Mouse (Mus musculus) limb, embryonic 13.5 days (tissue): ENCODE data around the gene Vps16. TPM values are rescaled to one million over a fixed set of nuclear protein-coding genes. Genes with fewer than 3 reads are reported as not detected.
A peak's percentile ranks its signal among the peaks of the same experiment; 100 is the strongest.

ENCODE experiments used
- ATAC-seq: fragments of 200-750 bp; cut with Nextera tagmentation; 2 replicates; pipeline ENCODE4 v1.8.0; 2017; ENCODE audit warnings: low read depth, moderate number of reproducible peaks, moderate TSS enrichment; ENCODE audit not compliant: low FRiP score
- H3K27ac ChIP-seq: fragments of 300-500 bp; sonication (generic); 2 replicates; pipeline ENCODE4 v1.5.1; 2015; ENCODE audit warnings: inconsistent platforms, mild to moderate bottlenecking, moderate library complexity
- H3K27me3 ChIP-seq: fragments of 300-500 bp; sonication (generic); 2 replicates; pipeline ENCODE4 v1.6.1; 2015; ENCODE audit warnings: mild to moderate bottlenecking, inconsistent platforms
- H3K36me3 ChIP-seq: fragments of 300-500 bp; sonication (generic); 2 replicates; pipeline ENCODE4 v1.6.1; 2015; ENCODE audit warnings: inconsistent platforms, mild to moderate bottlenecking, moderate library complexity
- H3K4me1 ChIP-seq: fragments of 300-500 bp; sonication (generic); 2 replicates; pipeline ENCODE4 v1.6.1; 2015; ENCODE audit warnings: inconsistent platforms
- H3K4me2 ChIP-seq: fragments of 300-500 bp; sonication (generic); replicated peaks from 2 replicates; pipeline ENCODE4 v1.6.1; 2015; ENCODE audit warnings: inconsistent platforms, mild to moderate bottlenecking, moderate library complexity
- H3K4me3 ChIP-seq: fragments of 300-500 bp; sonication (generic); 2 replicates; pipeline ENCODE4 v1.5.1; 2015; ENCODE audit warnings: moderate library complexity, mild to moderate bottlenecking, inconsistent platforms
- H3K9ac ChIP-seq: fragments of 300-500 bp; sonication (generic); 2 replicates; pipeline ENCODE4 v1.6.1; 2015; ENCODE audit warnings: mild to moderate bottlenecking, inconsistent platforms
- H3K9me3 ChIP-seq: fragments of 300-500 bp; sonication (generic); 2 replicates; pipeline ENCODE4 v1.6.1; 2016; ENCODE audit warnings: inconsistent platforms
- WGBS: fragments of 180-500 bp; shearing (Covaris S2); methylation state at CpG from one replicate; pipeline ENCODE4 v1.1.7; 2015; 5-methylcytosine and 5-hydroxymethylcytosine counted together
- polyA plus RNA-seq: library from polyadenylated mRNA; unstranded; fragments of >200 nt; fragmentation: Nextera tagmentation; extraction: Ambion mirVana; gene quantifications from 2 replicates; pipeline ENCODE4 v1.2.1, GENCODE M21; 2015

The Vps16 gene
- polyA plus RNA-seq, 1 experiment from 2014 or later = 122 TPM

DNA sequence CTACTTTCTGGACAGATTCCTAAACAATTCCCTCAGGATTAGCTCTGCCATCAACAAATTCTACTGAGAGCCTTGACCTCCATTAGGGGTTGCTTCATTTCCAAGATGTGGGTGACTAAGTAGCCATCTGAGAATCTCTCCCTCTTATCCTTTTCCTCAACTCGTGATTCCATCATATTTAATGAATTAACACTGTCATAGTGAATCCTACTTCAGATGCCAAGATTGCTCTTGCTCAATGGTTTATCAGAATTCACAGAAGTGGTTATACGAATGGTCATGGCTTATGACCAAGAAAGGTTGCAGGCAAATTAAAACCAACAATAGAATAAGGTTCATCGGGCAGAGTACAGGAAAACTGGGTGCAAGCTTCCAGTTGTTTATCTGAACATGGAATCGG, 22.2 kb upstream of the Vps16 start:
- Histone ChIP-seq H3K27me3 (no peaks in the 10 kb centered on the region), H3K36me3 (no peaks in the 10 kb centered on the region), H3K9ac (no peak overlapping the region), H3K27ac (no peak overlapping the region), H3K4me1 (peaks cover 20% of the 10 kb centered on the region), H3K4me2 (no peak overlapping the region), H3K4me3 (no peak overlapping the region), H3K9me3 (no peaks in the 10 kb centered on the region)
- WGBS = 86% methylated on average over 4 of the region's 4 CpGs
- ATAC-seq = no peak

DNA sequence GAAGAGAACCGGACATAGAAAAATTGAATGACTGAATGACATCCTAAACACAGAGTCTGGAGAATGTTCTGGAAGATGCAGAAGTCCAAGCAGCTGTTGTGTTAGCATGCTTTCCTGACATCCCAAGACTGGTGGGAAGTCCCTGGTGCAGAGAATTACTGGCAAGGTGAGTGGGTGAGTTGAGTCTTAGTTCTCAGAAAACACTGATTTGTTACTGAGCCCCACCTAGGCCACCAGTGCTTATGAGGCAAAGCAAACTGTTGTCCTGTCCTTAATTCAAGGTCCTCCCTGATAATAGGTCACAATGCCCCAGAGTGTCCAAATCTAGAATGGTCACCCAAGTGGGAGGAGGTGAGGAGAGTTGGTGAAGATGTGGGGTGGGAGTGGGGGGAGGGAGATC, 19.2 kb upstream of the Vps16 start, which contains the start of the genes Gm28372 and 1700020A23Rik:
TSS of gene Gm28372 (plus strand) at position 301 of the 400 bp plus-strand sequence.
TSS of gene 1700020A23Rik (plus strand) at position 321 of the 400 bp plus-strand sequence.
- no peak for ATAC-seq
- H3K27ac ChIP-seq = no peak within 1 kb of the TSS
- H3K4me1 ChIP-seq = peaks cover 39% of the 10 kb centered on the region
- no peaks in the 10 kb centered on the region for H3K9me3 ChIP-seq
- H3K36me3 ChIP-seq = no peaks in the 10 kb centered on the region
- H3K4me3 ChIP-seq = no peak within 1 kb of the TSS
- H3K9ac ChIP-seq = no peak within 1 kb of the TSS
- no peak within 1 kb of the TSS for H3K4me2 ChIP-seq
- H3K27me3 ChIP-seq = no peaks in the 10 kb centered on the region
- 91% methylated on average over 1 of the region's 1 CpGs for WGBS

DNA sequence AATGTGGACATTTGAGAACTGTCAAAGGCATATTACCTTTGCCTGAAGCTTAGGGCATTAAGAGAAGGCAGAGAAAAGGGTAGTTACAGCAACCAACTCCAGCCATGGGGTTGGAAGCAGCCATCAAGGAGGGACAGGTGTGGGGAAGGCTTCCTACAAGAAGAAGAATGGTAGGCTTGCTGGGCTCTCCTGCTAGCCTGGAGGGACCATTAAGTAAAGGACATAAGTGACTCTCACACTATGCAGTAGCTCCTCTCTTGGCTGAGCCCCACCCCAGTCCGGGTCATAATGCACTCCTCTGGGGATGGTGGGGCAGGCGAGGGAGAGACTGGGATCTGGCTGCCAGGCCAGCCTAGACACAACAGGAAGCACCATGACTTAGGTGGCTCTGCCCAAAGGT, 18.0 kb upstream of the Vps16 start, which contains the start of gene Tmem239:
TSS of gene Tmem239 (plus strand) at position 301 of the 400 bp plus-strand sequence.
- WGBS = 77% methylated on average over 2 of the region's 2 CpGs

DNA sequence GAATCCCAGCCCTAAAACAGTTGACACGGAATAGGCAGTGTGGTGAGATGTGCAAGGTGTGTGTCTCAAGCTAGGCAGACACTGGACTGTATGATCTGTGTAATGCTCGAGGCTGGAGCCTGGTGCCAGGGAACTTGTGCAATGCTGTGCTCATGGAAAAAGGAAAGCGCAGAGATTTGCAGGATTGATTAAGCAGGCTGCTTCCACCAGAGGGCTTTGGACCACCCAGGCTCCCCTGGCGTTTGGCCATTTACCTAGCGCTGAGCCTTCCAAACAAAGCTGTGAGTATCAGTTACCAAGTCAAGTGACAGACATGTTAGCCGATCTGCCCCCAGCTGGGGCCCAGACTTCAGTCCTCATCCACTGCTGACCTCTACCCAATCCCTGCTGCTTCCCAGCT, 15.9 kb upstream of the Vps16 start:
- peak overlapping the region; percentile 11 for H3K4me2 ChIP-seq
- 7% methylated on average over 6 of the region's 6 CpGs for WGBS
- H3K9ac ChIP-seq = no peak overlapping the region
- peak; percentile 44 for ATAC-seq
- H3K27ac ChIP-seq = peak overlapping the region; percentile 70; the same call in 1 of the 2 replicates
- no peak overlapping the region for H3K4me3 ChIP-seq
- no peaks in the 10 kb centered on the region for H3K9me3 ChIP-seq
- H3K27me3 ChIP-seq = no peaks in the 10 kb centered on the region
- H3K4me1 ChIP-seq = peaks cover 43% of the 10 kb centered on the region
- H3K36me3 ChIP-seq = no peaks in the 10 kb centered on the region

More for the DNA sequence above, 18.0 kb upstream of the Vps16 start, which contains the start of gene Tmem239:
- no peak within 1 kb of the TSS for H3K9ac ChIP-seq
- H3K4me2 ChIP-seq = no peak within 1 kb of the TSS
- H3K27ac ChIP-seq = no peak within 1 kb of the TSS
- H3K4me1 ChIP-seq = peaks cover 38% of the 10 kb centered on the region
- no peaks in the 10 kb centered on the region for H3K9me3 ChIP-seq
- H3K4me3 ChIP-seq = no peak within 1 kb of the TSS
- no peaks in the 10 kb centered on the region for H3K36me3 ChIP-seq
- ATAC-seq = no peak
- no peaks in the 10 kb centered on the region for H3K27me3 ChIP-seq

DNA sequence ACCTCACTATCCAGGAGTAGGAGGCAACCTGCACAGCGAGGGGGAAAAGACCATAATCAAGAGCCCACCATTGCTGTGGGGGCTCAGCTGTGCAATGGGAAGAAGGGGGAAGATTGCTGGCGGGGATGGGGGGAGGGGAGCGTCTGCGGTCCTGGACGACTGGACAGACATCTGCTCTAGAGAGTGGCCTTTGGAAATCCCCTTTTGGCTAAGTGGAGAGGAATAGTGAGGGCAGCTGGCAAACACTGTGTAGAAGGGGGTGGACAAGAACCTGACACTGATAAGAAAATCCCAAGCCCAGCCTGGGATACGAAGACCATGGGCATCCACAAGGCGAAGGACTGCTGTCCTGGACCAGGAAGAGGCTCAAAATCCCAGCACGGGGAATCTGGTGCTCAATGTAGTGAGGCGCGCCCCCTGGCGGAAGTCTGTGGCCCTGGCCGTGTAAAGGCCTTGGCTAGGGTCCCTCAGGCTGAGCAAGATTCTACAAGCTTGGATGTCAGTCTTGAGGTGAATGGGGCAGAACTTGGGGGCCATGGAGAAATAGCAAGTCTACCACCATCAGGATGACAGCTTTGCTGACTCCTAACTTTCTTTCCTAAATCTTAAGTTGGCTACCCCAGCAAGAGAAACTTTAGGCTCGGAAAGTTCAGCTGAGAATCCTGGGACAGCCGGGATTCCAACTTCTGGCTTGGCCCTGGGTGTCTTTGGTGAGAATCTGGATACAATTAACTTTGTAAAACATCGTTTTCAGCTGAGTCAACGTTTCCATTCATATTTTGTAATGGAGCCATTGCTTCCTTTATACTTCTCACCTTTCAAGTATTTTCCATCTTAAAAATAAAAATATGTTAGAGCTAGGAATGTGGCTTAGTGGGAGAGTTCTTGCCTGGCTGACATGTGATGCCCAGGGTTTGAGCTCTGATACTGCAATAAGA, 12.3 kb upstream of the Vps16 start:
- no peaks in the 10 kb centered on the region for H3K36me3 ChIP-seq
- peaks cover 40% of the 10 kb centered on the region for H3K4me1 ChIP-seq
- H3K27ac ChIP-seq = no peak overlapping the region; the same call in 1 of the 2 replicates
- 38% methylated on average over 16 of the region's 16 CpGs for WGBS
- ATAC-seq = peak; percentile 65; the same call in 1 of the 2 replicates
- H3K4me2 ChIP-seq = no peak overlapping the region
- no peak overlapping the region for H3K4me3 ChIP-seq
- no peak overlapping the region for H3K9ac ChIP-seq
- H3K9me3 ChIP-seq = no peaks in the 10 kb centered on the region
- H3K27me3 ChIP-seq = no peaks in the 10 kb centered on the region

DNA sequence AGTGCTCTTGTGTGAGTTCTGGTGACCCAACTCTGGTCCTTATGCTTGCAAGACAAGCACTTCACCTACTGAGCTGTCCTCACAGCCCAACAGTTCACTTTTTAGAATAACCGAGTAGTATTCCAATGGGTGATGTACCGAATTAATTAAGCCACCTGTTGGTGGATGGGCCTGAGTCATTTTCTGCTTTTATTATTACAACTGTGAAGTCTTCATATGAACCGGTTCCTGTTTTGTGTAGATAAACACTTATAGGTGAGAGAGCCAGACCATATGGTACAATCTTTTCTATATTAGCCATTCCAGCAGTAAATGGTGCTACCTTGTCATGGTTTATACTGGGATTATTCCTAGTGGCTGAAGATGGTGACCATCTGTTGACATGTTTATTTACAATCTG, 11.4 kb upstream of the Vps16 start:
- H3K4me2 ChIP-seq = no peak overlapping the region
- WGBS = 85% methylated on average over 3 of the region's 3 CpGs
- ATAC-seq = no peak
- no peaks in the 10 kb centered on the region for H3K27me3 ChIP-seq
- peaks cover 30% of the 10 kb centered on the region for H3K4me1 ChIP-seq
- H3K27ac ChIP-seq = no peak overlapping the region
- no peak overlapping the region for H3K9ac ChIP-seq
- no peaks in the 10 kb centered on the region for H3K9me3 ChIP-seq
- H3K4me3 ChIP-seq = no peak overlapping the region
- no peaks in the 10 kb centered on the region for H3K36me3 ChIP-seq

DNA sequence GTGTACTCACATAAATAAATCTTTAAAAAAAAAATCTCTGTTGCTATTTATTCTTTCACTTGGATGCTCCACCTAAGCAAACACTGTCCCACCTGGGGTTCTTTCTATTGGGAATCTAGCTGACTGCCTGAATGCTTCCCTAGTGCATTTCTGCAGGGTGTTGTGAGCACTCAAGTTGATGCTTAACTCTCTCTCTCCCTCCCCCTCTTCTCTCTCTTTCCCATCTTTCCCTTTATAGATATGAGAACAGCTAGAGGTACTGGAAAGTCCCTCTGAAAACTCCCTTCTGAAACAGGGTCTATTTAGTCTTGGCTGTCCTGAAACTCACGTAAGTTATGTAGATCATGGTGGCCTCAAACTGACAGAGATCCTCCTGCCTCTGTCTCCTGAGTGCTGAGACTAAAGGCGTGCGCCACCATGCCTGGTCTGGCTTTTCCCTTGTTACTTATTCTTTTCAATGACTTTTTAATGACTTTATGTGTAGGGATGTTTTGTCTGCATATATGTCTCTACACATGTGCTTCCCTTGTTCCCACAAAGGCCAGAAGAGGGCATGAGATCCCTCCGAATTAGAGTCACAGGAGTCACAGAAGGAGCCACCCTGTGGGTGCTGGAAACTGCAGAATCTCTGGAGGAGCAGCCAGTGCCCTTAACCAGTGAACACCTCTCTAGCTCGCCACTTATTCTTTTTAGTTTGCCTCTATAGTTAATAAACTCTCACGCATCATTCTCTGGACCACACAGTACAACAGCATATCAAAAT, 9.9 kb upstream of the Vps16 start:
- Histone ChIP-seq H3K4me3 (no peak overlapping the region), H3K4me2 (no peak overlapping the region), H3K27ac (no peak overlapping the region), H3K36me3 (peaks cover 11% of the 10 kb centered on the region), H3K27me3 (no peaks in the 10 kb centered on the region), H3K9ac (no peak overlapping the region), H3K9me3 (no peaks in the 10 kb centered on the region), H3K4me1 (peaks cover 15% of the 10 kb centered on the region)
- ATAC-seq = no peak
- 74% methylated on average over 6 of the region's 6 CpGs for WGBS

DNA sequence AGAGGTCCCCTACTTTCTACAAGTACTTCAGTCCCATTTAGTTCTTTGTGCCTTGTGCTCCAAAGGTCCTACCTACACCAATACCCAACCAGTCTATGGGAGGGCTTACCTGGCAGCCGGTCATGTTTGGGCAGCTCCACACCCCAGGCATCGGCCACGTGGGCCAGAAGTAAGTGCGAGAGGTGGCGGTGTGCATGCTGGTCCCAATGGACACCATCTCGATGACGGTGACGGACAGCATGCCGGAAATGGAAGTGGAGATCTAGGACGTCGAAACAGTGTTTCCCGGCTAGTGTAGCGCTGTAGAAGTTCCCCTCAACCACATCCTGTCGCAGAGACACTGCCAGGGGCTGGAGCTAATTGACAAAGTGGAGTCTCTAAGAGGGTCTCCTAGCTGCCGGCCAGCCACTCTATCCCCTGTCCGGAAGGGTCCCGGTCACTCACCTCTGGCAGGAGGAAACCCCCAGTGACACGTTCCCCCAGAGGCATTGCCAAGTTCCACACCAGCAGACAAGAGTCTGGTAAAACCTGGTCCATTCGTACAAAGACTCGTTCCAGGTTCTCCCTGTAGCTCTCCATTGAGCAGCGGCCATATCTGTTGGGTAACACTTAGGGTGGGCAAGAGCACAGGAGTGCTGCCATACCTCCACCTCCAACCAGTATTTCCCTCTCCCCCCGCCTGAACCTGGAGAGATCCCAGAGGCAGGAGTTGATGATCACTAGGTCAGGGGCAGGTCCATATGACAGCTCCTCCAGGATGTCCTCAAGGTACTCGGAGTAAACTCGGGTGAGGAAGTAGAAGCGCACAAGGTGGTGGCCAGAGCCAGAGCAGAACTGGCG, 2.1 kb upstream of the Vps16 start:
- WGBS = 96% methylated on average over 26 of the region's 26 CpGs
- no peak for ATAC-seq
- H3K4me2 ChIP-seq = no peak overlapping the region

DNA sequence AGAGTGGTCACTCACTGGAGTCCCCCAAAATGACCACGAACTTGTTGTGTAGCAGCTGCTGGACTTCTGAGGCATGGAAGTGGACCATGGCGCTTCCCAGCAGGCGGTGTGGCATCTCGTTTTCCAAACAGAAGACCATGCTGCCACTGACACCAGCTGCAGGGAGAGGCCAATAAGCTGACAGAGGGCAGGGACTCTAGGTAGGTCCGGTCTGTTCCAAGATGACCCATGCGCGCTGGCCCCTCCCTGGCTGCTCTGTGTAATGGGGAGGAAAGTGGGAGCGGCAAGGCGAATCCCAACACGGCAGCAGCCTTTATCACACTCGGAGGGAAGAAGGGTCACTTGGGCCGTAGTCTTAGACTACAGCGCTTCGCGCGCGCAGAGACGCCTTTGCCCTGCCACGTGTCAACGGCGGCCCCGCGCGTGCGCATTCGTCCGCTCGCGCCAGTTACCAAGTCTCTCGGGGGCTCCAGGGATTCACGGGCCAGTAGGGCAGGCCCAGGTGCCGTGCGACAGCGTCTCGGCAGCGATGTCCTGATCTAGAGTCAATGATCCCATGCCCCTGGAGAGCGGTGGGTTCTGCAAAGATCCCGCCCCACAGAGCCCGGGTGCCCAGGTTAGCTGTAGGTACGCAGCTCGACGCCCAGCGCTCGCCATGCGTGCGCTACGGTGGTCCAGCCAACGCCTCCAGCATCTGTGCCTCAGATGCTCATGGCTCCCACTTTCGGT, 578 bp upstream of the Vps16 start:
- ATAC-seq = peak; percentile 76
- peak overlapping the region; percentile 90 for H3K9ac ChIP-seq
- WGBS = 14% methylated on average over 49 of the region's 49 CpGs
- peak overlapping the region; percentile 93 for H3K27ac ChIP-seq
- H3K4me3 ChIP-seq = peak overlapping the region; percentile 89
- peaks cover 30% of the 10 kb centered on the region for H3K4me1 ChIP-seq
- peak overlapping the region; percentile 84 for H3K4me2 ChIP-seq
- H3K9me3 ChIP-seq = no peaks in the 10 kb centered on the region
- H3K27me3 ChIP-seq = no peaks in the 10 kb centered on the region
- H3K36me3 ChIP-seq = peaks cover 22% of the 10 kb centered on the region

More for the DNA sequence above, 2.1 kb upstream of the Vps16 start:
- Histone ChIP-seq H3K36me3 (peaks cover 26% of the 10 kb centered on the region), H3K9me3 (no peaks in the 10 kb centered on the region), H3K4me1 (peaks cover 30% of the 10 kb centered on the region), H3K27ac (no peak overlapping the region), H3K9ac (no peak overlapping the region), H3K27me3 (no peaks in the 10 kb centered on the region), H3K4me3 (no peak overlapping the region)

DNA sequence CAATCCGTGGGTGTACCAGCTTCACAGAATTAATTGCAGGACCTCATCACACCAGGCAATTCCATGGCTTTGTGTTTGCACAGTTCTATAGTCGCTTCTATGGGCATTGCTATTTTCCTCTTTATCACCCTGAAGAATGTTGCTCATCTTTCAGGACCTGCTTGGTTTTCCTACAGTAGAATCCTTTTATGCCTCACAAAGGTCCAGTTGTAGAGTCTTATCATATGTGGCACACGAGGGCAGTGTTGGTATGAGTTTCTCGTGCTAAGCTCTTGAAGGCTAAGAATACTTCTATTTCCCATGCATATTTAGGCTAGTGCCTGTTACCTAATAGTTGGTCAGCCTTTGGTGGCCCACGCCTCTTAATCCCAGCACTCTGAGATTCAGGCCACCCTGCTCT, 973 bp downstream of the Vps16 start:
- WGBS = 48% methylated on average over 5 of the region's 5 CpGs
- Histone ChIP-seq H3K9me3 (no peaks in the 10 kb centered on the region), H3K36me3 (peaks cover 9% of the 10 kb centered on the region; the same call in 1 of the 2 replicates), H3K4me2 (peak overlapping the region; percentile 84), H3K4me1 (peaks cover 30% of the 10 kb centered on the region), H3K27ac (peak overlapping the region; percentile 93; the same call in 1 of the 2 replicates), H3K4me3 (peak overlapping the region; percentile 89), H3K9ac (peak overlapping the region; percentile 90), H3K27me3 (no peaks in the 10 kb centered on the region)
- ATAC-seq = no peak

DNA sequence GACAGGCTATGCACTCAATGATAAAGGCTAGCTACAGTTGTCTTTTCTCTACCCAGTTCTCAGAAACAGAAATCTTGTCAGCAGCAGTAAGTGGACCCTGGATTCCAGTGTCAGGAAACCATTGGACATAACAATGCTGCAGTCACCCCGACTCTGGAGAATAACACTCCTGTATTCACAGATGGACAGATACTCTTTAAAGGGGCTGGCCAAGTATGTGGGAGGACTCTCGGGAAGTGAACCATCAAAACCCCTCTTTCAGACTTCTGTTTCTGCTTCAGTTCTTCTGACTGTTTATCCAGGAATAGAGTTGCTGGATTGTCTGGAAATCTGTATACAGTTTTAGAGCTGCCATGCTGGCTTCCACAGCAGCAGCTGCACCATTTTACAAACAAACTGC, 5.7 kb downstream of the Vps16 start:
- no peaks in the 10 kb centered on the region for H3K27me3 ChIP-seq
- H3K4me3 ChIP-seq = no peak overlapping the region
- H3K9ac ChIP-seq = no peak overlapping the region
- peaks cover 13% of the 10 kb centered on the region for H3K36me3 ChIP-seq
- H3K9me3 ChIP-seq = no peaks in the 10 kb centered on the region
- H3K4me2 ChIP-seq = no peak overlapping the region
- H3K4me1 ChIP-seq = peaks cover 7% of the 10 kb centered on the region
- ATAC-seq = no peak
- WGBS = 73% methylated on average over 2 of the region's 2 CpGs
- no peak overlapping the region for H3K27ac ChIP-seq
